Mouse (Mus musculus): ENCODE data around the gene Pbxip1.

Pbxip1 gene

DNA sequence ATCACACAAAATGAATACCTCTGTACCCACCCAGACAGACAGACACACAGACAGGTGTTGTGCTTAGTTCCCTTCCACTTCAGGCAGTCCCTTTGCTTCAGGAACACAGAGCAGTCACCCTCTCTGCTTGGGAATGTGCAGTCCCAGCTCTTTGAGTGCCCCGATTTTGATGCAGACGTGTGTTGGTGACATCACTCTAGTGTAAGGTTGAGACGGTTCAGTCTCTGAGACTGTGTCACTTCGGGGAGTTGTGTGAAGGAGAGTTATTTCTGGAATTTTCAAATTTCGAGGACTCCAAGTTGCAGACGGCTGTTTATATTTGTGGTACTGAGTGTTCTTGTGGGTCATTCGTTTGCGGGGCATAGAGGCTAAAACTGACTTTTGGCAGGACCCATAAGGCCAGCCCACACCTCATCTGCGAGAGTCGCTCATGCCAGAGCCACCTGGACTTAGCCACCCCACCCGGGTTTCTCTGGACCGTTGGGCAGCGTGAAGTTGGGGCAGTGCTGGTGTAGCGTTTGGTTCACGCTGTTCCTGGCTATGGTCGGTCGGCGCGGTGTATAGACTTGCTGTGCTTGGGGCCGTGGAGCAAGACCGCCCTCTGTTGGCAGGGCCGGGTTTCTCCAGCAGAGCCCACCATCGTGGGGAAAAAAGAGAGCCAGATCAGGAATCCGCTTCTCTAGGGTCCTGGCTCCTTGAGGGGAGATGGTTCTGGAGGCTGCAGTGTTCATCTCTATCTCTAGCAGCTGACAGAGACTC is 48.4 kb downstream of the Pbxip1 start:
- peak; percentile 45 to 69 for DNase-seq (ENCODE audit: low spot score in 2 of 2)

DNA sequence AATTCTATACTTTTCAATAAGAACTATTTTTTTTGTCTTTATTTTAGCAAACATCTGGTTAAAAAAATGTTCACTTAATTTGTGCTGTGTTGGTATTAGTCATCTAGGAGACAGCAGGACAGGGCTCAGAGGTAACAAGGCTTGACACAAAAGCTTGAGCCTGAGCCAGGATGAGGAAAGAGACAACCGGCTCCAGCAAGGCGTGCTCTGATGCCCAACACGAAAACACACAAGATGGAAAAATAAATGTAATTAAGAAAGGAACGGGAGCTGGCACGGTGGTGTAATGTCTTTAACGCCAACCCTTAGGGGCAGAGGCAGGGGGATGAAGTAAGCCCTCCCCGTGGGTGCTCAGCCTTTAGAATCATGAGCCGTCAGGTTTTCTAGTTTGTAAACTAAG is 49.6 kb downstream of the Pbxip1 start:
- DNase-seq (ENCODE audit: low spot score in 2 of 2) = no peak

GRCm38 (mm10) chr3:89486916-89487702 is 50.6 kb downstream of the Pbxip1 start:
- peak; percentile 15 to 21 for DNase-seq (ENCODE audit: low spot score in 2 of 2)

DNA sequence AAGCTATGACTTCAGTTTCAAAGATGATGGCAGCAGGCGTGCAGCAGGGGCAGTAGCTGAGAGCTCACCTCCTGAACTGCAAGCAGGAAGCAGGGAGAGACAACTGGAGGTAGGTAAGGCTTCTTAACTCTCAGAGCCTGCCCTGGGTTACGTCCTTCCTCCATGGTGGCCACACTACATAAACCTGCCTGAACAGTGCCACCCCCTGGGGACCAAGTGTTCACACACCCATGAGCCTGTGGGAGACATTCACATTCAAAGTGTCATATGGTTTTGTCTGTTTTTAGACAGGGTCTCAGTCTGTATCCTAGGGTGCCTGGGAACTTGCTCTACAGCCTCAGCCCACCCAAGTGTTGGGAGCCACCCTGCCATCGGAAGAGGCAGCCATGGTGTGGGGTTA is 54.3 kb downstream of the Pbxip1 start:
- no peak for DNase-seq (ENCODE audit: low spot score in 2 of 2)

GRCm38 (mm10) chr3:89491559-89491958 is 55.1 kb downstream of the Pbxip1 start:
- DNase-seq (ENCODE audit: low spot score in 2 of 2) = no peak

DNA sequence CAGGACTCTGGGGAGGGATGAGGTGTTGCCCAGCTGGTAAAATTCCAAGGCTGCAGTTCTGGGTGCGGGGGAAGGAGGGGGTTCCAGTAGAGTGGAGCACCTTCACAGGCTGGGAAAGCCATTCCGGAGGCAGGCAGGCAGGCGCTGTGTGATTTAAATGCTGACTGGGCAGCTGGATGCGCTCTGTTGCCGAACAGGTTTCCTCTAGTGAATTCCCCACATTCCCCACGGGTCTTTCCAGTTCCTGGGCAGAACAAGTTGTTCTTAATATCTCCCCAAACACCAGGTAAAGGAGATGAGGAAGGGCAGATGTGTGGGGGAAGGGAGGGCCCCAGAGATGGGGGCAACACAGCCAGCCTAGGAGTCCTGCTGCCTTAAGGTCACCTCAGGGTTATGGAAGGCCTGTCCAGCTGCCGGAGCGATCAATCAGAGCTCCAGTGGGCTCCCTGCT is 56.2 kb downstream of the Pbxip1 start:
- no peak for DNase-seq (ENCODE audit: low spot score in 2 of 2)

DNA sequence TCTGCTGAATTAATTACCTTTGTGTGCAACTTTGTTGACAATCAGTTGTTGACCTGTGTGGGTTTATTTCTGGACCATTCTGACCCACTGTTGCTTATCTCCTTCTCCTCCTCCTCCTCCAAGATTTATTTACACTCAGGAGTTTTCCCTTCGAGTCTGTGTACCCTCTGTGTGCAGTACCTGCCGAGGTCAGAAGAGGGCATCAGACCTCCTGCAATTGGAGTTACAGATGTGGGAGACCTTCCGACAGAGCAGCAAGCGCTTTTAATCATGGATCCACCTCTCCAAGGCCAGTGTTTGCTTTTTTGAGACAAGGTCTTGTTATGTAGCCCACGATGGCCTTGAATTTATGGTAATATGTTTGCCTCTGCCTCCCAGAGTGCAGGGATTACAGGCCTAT is 58.1 kb downstream of the Pbxip1 start:
- no peak for DNase-seq (ENCODE audit: low spot score in 2 of 2)

GRCm38 (mm10) chr3:89496366-89496765 is 59.9 kb downstream of the Pbxip1 start:
- no peak for DNase-seq (ENCODE audit: low spot score in 2 of 2)

DNA sequence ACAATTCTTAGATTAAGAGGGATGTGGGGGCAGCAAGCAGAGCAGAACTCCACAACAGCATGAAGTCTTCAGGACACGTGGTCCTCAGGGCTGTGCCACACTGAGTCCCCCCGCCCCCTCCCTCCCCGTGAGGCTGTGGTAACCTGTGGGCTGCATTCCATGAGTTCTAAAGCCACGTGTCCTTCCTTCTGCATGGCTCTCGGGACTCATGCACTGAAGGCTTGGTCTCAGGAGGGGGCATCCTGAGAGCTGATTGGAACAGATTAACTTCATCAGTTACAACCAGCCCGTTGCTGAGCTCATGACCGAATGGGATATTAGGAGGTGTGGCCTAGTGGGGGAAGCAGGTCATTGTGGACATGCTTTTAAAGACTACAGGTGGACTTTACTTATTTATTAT is 63.2 kb downstream of the Pbxip1 start:
- DNase-seq (ENCODE audit: low spot score in 2 of 2) = no peak

Data from heart, adult 9 months (tissue).